Mouse (Mus musculus) urinary bladder, adult 2 months (tissue): Measurements from ENCODE around the gene Serinc4. TPM values are rescaled to one million over a fixed set of nuclear protein-coding genes. Genes with fewer than 3 reads are reported as not detected.

Experiments used
- DNase-seq: peaks from one replicate; pipeline ENCODE4 v3.0.0; 2022; ENCODE audit warnings: low spot score
- polyA plus RNA-seq: library from polyadenylated mRNA; depleted of rRNA; stranded (reverse); fragments of >200 nt; gene quantifications from 2 replicates; pipeline ENCODE4 v1.2.3, GENCODE M21; 2012

The Serinc4 gene
- polyA plus RNA-seq, 1 experiment = 0.59 TPM

DNA sequence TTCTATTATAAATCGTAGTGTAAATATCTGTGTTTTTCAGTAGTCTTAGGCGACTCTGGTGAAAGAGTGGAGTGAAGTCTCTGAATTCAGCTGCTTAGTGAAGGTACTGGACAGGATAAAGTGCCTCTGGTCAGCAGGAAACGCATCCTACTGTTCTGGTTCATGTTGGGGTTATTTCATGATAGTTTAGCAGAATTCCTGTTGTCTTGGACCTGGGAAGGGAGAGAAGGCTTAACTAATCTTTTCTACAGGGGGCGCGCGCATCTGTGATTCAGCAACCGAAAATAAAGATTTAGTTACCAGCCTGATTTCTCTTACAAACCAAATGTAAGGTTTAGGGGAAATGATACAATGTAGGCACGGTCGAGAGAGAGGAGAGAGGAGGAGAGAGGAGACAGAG, 8.4 kb downstream of the Serinc4 start:
- DNase-seq = no peak

- no peak for DNase-seq
Measured at GRCm38 (mm10) chr2:121447006-121447405, 9.6 kb downstream of the Serinc4 start.

DNA sequence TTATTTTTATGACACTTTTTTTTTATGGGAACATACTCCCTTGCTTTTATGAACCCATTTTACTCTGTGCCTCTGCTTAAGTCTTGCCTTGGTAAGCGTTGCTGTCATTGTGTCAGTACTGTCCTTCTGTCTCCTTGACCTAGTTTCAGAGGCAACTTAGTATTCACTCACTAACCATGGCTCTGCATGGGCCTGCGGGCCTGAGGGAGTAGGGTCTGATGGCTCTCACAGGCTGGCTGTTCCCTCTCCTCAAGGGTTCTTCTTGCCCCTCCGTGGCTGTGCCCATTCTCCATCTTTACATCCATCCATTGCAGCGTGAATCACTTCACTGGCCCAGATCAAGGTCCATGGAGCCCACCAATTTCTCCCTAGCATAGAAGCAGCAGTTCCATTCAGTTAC, 10.1 kb downstream of the Serinc4 start:
- no peak for DNase-seq

- no peak for DNase-seq
Measured at GRCm38 (mm10) chr2:121445117-121445516, 11.5 kb downstream of the Serinc4 start.

DNA sequence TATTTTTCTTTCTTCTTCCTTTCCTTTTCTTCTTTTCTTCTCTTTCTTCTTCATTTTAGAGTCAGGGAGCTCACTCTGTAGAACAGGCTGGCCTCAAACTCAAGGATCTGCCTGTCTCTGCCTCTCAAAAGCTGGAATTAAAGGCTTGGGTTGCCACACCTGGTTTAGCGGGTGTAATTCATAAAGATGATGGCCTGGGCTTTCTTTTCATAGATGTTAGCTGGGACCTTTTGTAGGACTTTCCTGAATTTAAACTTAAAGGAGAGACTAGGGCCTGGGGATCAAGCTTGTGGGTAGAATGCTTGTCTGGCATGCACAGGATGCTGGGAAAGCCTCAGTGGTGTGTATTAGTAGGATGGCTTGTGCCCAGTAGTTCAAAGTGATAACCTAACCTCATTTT, 12.4 kb downstream of the Serinc4 start, which contains the start of gene Ell3:
Gene Ell3, minus strand, starts transcription at position 101 of the 400 bp plus-strand sequence.
- no peak for DNase-seq

GRCm38 (mm10) chr2:121443068-121443349, 13.6 kb downstream of the Serinc4 start:
- DNase-seq = no peak

DNA sequence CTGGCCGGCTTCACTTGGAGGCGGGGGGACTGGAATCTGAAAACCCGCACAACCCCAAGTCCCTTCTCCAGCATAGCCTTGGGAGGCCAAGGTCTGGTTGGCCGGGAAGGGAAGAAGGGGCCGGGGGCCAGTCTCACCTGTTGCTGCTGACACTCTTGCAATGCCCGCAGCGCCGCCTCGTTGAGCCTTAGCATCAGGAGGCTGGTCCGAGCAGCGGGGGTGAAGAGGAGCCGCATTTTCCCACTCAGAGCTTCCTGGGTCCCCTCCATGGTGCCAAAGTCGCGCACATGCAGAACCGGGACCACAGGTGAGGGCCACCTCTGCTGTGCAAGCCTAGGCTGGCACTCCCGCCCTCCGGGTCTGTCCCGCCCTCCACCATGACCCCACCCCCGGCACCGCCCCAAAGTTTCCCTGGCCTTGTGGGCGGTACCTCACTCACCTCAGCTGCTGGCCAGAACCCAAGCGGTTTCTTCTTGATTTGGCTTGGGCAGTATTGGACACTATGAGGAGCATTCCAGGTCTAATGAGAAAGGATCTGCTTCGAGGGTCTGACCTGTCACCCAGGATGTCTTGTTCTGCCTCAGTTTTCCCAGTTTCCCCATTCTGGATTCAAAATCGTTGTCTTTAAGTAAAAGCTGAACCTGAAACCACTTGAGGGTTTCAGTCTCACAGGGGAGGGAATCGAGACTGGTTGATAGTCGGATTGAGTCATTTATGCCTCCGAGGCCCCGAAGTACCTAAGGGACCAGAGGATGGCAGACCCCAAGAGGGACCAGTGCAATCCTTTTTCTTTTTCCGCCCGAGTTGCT, 14.1 kb downstream of the Serinc4 start:
- DNase-seq = no peak

DNA sequence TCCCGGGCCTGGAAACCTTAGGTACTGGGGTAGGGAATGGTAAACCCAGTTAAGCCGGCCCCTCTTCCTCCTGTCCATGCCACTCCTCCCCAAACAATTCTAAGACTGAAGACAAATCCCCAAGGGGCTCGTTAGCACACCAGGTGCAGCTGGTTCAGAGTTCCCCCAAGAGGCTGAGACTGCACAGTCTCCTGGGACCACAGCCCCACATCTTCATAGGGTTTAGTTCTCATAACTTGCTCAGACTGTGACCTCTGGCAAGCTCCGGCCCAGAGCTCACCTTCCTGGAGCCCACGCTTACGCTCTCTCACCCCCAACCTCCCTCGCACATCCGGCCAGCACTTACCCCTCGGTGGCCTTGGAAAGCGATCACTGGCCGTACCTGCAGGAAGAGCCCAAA, 14.8 kb downstream of the Serinc4 start:
- DNase-seq = no peak

DNA sequence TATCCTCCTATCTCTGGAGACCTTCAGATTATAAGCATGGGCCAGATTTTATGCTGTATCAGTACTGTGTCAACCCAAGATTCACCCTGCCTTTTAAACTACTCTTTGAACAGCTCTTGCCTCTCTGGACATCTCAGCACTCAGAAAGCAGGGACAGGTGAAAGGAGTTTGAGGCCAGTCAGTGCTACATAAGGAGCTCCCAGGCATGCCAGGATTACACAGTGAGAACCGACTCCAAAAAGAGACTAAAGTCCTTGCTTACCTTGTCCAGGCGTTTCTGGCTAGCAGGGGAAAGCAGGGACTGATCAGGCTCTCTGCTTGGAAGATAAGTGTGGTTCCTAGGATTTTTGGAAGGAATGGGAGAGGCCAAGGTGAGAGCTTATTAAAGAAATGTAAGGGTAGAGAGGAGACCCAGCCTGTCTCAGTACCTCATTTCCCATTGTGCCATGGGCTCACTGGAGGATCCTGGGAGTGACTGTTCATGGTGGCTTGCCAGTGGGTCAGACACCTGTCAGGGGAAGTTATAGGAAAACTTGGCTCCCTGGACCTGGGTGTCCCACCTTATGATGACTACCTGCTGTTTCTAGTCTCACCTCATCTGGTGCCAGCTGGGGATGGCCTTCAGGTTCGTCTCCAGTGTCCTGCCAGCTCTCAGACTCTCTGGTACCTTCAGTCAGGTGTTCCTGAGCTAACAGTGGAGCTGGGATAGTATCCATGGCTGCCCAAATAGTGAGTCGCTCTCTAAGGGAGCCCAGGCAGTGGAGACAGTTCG, 15.6 kb downstream of the Serinc4 start:
- DNase-seq = no peak

GRCm38 (mm10) chr2:121439746-121440145, 16.8 kb downstream of the Serinc4 start:
- no peak for DNase-seq

- DNase-seq = no peak
Measured at GRCm38 (mm10) chr2:121434854-121435253, 21.7 kb downstream of the Serinc4 start.

GRCm38 (mm10) chr2:121425890-121426289, 30.7 kb downstream of the Serinc4 start:
- DNase-seq = no peak

DNA sequence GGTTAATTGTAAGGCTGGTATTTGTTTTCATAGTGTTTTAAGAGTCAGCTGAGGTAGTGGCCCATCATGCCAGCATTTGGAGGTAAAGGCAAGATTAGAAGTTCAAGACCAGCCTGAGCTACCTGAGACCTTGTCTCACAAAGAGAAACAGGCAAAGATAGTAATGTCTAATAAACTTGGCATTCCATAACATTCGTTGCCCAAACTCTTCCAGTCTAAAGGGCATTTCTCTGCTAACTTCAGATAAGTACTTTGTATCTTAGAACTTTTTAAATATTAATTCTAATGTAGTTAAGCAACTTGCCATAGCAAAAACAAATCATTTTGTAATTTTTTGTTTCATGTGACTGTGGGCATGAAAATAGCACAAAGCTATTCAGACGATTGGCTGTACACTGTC, 33.4 kb downstream of the Serinc4 start:
- no peak for DNase-seq

GRCm38 (mm10) chr2:121418476-121418875, 38.1 kb downstream of the Serinc4 start:
- DNase-seq = no peak

- DNase-seq = no peak
Measured at GRCm38 (mm10) chr2:121416356-121416755, 40.2 kb downstream of the Serinc4 start.

DNA sequence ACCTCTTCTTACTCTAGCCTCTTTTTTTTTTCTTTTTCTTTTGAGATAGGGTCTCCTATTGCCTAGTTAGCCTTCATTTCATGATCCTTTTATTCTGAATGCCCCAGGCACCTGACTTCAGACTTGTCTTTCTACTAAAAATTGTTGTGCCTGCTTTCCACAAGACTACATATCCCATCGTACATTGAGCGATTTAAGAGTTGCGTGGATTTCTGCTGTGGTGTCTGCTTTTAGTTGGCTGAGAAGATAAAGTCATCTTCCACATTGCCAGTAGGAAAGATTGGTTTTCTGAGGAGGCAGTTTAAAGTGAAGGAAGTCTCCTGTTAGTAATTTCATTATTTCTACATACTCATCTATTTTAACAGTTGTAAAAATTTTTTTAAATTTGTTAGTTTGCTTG, 41.0 kb downstream of the Serinc4 start:
- no peak for DNase-seq

GRCm38 (mm10) chr2:121415103-121415502, 41.5 kb downstream of the Serinc4 start:
- DNase-seq = no peak

GRCm38 (mm10) chr2:121414139-121414685, 42.4 kb downstream of the Serinc4 start:
- no peak for DNase-seq

DNA sequence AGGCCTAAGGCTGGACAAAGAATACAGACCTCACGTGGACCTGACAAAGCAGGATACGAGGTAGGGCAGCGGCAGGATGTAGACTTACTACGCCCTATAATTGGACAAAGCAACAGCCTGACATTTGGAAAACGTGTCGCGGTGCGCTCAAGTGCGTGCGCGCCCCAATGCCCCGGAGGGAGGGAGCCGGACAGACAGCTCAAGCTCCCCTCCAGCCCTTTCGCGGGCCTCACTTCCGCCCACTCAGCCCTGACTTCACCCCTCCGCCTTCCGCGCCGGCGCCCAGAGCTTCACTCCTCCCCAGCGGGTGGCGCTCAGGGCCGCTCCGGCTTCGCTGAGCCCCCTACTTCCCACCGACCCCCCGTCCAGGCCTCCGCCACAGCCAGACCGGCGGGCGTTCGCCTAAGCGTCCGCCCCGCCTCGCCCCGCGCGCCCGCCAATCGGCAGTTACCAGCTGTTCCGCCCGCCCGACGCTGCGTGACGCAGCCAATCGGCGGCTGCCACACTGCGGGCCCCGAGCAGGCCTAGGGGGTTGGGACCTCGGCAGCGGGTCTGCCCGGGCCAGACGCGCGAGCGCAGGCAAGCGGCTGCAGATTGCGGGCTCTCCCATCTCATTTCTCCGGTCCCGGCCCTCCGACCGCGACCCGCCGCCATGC, 43.1 kb downstream of the Serinc4 start, which contains the start of the genes Pdia3 and Catsper2:
Gene Pdia3, plus strand, starts transcription at position 389 of the 656 bp plus-strand sequence.
Gene Catsper2, minus strand, starts transcription at position 406 of the 656 bp plus-strand sequence.
- DNase-seq = peak; percentile 98

GRCm38 (mm10) chr2:121412843-121413386, 43.7 kb downstream of the Serinc4 start:
- no peak for DNase-seq

DNA sequence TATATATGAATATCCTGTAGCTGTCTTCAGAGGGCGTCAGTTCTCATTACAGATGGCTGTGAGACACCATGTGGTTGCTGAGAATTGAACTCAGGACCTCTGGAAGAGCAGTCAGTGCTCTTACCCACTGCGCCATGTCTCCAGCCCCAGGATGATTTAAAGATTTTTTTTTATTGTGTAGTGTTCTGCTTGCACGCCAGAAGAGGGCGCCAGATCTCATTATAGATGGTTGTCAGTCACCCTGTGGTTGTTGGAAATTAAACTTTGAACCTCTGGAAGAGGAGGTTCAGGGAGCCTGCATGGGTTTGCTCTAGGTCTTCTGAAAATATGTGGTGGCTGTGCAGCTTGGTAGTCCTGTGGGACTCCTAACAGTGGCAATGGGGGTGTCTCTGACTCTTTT, 48.4 kb downstream of the Serinc4 start:
- peak; percentile 26 for DNase-seq

GRCm38 (mm10) chr2:121403296-121403695, 53.3 kb downstream of the Serinc4 start:
- DNase-seq = no peak
